Mouse (Mus musculus): ENCODE measurements around the gene Bcas3. TPM values are rescaled to one million over a fixed set of nuclear protein-coding genes. Genes with fewer than 3 reads are reported as not detected.

Bcas3 gene
- total RNA-seq, 2 experiments from 2014 or later, result 45.0 to 48.8 TPM

DNA sequence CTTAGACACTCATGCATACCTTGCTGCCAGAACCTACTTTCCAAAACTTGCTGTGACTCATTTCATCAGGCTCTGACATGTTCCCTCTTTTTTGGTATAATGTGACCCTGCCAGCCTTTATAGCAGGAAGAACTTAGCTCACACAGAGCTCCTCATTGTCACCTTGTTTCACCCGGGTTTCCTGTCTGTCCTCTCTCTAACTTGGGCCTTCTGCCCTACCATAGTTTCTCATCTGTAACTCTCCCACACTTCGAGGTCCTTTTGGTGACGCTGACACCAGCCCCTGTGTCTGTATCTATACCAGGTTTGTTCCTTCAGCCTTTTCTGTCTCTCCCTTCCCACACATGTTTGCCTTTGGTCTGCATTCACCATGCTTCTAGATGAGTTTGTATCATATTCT, 295.9 kb downstream of the Bcas3 start:
- no peak for DNase-seq (ENCODE audit: low spot score in 2 of 2)

DNA sequence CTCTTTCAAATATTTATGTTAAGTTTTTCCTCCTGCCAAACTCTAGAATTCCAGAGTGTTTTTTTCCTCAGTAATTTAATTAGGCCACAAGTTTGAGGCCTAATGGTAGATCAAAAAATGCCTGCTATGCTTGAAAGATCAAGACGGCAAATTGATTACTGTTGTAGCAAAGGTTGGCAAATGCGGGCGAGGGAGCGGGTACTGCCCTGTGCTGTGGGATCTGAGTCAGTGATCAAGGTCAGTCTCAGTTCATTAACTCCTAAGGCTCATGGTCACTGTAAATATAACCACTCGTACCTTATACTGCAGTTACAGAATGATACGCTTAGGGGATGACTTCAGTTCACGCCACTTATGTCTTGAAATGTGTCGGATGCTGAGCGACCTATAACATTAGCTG, 296.4 kb downstream of the Bcas3 start:
- DNase-seq (ENCODE audit: low spot score in 2 of 2), result no peak

DNA sequence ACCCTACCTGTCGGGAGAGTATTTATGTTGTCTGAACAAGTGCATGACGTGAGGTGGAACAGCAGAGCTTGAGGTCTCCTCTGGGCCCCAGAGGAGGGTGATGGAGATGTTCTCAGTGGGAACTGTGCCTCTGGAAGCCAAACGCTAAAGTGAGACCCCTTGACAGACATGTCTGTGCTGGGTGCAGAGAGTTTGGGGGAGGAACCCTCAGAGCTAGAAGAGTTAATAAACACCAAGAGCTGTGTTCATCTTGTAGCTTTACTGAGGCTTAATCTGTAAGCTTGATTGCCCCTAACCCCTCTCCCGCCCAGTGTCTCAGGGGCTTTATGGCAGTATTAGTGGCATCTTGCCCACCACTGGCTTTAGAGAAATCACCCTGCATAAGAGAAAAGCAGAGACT, 304.5 kb downstream of the Bcas3 start:
- DNase-seq (ENCODE audit: low spot score in 2 of 2), result no peak

DNA sequence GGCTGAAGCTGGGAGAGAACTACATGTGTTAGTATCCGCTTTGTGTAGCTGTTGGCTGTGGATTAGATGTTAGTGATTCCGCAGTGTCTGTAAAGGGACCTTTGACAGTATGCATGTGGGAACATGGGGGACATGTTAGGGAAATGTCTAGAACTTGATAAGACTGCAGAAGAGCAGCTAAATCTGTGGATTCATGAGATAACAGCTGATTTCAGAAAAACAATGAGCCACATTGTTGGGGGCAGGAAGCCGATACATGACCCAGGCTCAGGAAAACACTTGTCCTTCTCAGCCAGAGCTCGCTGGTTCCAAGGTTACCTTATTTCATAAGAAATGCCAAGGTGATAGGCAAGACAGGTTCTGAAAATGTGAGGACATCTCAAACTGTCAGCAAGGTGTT, 307.3 kb downstream of the Bcas3 start:
- no peak for DNase-seq (ENCODE audit: low spot score in 2 of 2)

DNA sequence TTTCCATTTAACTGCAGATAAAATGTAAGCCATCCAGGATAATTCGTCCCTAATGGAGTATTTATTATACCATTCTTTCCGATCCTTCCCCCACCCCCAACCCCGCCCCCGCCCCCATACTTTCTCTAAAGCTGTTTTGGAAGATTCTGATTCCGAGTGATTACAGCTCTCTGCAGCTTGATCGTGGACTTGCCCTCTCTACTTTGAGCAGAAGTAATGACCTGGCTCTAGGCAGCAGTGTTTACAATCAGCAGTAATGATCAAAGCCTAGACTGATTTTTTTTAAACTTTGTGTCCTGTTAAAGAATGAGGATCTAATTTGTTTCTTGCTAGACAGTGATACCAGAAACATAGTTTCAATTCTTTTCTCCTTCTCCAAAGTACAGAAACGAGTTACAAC, 314.2 kb downstream of the Bcas3 start:
- no peak for DNase-seq (ENCODE audit: low spot score in 2 of 2)

DNA sequence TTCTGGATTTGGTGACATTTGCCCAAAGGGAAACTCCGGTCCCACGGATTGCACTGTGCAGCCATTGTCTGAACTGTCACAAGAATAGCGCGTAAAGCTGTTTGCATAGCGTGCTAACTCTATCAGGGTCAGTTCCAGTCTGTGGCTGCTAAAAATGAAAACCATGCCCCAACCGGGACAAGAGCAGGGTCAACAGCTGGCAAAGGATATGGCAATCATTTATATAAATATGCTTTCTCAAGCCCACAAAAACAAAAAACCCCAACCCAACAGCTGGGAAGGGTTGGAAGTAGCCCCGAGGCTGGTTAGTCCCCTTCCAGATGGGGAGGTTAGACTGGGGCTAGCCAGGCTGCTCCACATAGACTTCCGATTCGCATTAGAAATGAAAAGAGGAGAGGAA, 314.8 kb downstream of the Bcas3 start:
- DNase-seq (ENCODE audit: low spot score in 2 of 2), result no peak

DNA sequence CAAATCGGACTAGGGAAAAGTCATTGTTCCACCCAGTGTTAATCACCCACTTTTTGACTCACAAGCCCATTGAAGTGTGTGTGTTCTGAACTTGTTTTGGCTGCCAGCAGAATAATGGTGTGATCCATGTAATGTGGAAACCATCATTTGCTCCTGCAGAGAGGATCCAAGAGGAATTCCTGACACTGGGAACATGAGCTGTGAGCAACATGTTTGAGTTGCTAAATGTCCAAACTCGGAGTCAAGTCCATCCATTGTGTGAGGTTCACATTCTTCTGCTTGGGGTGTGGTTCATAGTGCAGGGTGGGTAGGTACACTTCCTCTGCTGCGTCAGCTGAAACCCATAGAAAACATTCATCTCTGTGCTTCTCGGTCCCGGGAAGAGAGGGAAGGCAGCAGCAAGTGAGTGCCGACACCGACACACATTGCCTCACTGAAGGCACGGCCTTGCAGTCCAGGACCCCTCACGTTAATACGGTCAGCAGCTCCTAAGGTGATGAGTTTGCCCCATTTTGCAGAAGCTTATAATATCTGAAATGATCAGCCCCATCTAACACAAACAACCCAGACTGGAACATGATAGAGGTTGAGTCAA, 320.0 kb downstream of the Bcas3 start:
- DNase-seq (ENCODE audit: low spot score in 2 of 2), result no peak

DNA sequence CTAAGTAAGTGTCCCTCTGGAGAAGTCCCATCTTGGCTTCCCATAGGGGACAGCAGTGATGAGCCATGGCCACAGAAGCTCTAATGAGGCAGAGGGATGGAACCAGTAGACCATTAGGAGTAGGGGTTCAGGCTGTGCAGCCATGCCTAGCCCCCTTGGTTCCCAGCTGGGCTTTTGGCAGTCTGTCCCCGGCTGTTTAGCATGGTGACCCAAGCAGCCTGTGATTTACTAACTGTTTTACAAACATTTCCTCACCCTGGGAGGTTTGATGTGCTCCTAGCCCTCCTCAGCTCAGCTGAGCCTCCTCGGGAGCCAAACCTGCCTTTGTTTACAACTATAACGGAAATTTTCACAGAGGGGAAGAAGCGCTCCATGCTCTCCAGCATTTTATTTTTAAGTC, 322.3 kb downstream of the Bcas3 start:
- DNase-seq (ENCODE audit: low spot score in 2 of 2), result no peak

DNA sequence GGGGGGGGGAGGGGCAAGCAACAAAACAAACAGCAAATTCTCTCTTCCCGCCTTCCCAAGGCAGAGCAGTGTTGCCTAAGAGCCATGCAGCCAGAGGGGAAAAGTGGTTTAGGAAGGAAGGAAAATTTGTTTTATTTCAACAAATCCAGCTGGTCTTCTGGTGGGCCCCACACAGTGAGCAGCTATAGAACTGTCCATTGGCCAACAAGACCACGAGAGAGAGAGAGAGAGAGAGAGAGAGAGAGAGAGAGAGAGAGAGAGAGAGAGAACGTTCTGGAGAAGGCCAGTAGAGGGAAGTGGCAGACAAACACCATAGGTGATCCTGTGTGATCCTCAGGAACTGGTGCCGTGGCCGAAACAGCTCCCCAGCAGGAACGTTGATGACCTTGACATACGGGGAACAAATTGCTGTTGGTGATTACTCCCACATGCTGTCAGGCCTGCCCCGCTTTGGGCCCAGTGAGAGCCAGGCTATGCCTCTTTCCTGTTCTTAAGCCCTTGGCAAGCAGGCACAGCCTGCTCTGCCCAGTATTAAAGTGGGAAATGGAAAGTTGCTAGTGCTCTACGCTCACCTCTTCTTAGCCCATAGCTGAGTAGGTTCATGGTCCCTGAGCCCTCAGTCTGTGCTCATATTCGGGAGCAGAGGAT, 323.5 kb downstream of the Bcas3 start:
- DNase-seq (ENCODE audit: low spot score in 2 of 2), result no peak

DNA sequence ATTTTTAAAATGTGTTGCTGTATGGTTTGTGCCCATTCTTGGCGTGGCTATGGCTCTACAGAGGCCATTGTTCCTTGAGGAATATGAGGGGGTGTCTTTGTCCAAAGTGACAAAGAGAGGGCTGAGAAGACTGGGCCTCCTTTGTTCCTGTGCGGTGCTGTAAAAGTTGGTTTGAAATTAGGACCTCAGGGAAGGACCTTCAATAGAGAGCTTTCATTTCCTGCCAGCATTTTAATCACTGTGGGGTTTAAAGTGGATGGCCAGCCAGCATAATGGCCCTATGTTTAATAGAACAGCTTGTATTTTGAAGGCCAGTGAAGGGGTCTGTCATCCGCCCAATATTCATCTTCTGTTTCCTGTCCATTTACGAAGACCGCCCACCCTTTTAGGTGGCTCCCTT, 325.7 kb downstream of the Bcas3 start:
- DNase-seq (ENCODE audit: low spot score in 2 of 2), result no peak

DNA sequence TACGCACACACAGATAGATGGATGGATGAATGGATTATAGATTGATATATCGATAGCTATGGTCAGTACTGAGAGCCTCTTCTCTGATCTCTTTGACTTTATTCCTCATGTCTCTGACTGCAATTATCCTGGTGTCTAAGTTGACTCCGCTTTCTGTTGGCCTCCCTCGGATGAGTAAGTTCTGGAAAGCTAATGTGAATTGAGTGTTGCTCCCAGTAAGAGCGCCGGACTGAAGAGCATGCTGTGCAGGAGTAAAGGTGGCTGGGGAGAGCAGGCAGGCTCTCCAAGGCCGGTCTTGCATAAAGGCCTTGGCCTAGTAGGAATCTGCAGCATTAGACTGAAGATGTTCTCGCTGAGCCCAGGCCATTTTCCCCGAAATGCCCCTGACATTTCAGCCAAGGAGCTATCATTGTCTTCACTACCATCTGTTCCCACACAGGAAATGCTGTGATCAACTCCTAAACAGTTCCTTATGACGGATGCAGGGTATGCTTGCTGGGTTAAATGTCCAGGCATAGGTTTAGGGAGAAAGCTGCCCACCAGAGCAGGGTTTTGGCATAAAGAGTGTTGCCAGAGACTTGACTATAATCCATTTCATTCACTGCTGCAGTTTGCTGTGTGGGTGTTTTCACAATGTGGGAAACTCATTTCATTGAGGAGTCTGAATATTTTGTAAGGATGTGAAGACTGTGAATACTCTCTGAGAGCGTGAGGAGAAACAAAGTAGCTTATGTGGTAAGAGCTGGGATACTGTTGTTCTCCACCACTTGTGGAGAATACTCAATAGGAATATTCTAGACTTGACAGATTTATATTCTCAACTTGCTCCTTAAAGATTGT, 328.8 kb downstream of the Bcas3 start:
- no peak for DNase-seq (ENCODE audit: low spot score in 2 of 2)

DNA sequence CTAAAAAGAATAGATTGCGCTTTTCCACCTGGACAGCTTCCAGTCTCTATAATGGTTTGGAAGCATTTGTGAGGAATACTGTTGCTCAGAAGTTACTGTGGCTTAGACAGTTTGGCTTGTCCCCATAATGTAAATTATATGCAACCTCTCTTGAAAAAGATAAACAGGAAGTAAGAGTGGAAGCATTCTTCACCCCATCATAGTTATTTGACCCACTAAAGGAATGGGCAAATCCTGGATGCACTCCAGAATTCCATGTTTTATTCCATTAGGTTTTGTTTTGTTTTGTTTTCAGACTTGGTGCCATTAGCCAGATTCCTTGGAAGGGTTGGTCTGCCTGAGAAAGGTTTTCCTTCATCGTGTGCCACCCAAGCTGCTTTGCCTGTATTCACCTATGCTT, 332.0 kb downstream of the Bcas3 start:
- DNase-seq (ENCODE audit: low spot score in 2 of 2), result no peak

DNA sequence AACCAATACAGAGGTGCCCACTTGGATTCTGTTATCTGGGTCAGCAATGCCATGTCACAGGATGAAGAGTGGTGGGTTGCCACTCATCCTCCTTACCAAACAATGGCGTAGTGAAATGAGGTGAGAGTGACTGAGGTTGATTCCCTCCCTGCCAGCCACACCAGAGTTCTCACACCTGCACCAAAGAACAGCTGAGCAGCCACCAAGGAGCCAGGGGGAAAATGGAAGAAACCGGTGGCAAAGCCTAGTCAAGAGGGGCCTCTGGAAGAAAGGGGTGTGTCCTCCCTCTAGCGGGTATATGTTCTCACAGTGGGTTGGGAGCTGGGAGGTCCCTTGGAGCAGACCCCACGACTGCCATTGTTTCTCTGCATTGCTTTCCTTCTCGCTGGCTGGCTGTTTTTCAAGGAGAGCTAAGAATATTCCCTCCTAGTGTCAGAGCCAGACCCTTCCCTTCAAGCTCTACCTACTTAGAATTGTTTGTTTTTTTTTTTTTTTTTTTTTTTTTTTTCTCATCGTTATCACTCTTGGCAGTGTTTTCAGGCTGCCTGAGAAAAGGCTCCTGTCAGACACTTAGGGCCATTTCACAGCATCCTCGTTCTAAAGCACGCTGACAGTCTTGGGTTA, 335.0 kb downstream of the Bcas3 start:
- no peak for DNase-seq (ENCODE audit: low spot score in 2 of 2)

DNA sequence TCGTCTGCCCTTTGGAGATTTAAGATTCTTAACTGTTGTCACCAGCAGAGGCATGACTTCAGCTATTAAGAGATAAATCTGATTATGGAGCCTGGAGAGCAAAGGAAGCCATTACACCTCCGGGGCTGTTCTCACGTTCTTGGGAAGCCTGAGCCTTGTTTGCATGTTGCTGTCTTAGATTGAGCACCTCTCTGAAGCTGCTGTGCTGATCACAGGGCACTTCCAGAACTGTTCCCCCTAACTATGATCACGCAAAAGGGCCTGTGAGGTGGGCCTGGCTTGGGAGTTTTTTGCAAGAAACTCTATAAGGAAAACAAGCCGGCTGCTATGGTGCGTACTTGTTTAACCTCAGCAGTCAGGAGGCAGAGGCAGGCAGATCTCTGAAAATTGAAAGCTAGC, 335.5 kb downstream of the Bcas3 start:
- no peak for DNase-seq (ENCODE audit: low spot score in 2 of 2)

DNA sequence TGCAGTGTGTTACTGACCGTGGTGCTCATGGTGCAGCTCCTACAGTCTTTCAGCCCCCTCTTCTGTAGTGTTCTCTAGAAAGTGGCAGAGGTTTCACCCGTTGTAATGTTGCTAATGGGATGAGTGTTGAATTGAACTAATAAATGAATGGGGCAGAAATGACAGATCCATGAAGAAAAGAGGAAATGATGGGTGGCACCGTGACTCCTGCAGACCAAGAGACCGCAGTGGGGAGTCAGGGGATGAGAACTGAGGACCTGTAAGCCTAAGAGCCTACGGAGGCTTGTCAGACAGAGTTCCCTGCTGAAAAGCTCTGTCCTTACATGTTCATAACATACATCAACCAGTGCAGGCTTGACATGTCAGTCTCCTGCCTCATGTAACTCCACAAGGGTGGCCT, 336.3 kb downstream of the Bcas3 start:
- DNase-seq (ENCODE audit: low spot score in 2 of 2), result no peak

DNA sequence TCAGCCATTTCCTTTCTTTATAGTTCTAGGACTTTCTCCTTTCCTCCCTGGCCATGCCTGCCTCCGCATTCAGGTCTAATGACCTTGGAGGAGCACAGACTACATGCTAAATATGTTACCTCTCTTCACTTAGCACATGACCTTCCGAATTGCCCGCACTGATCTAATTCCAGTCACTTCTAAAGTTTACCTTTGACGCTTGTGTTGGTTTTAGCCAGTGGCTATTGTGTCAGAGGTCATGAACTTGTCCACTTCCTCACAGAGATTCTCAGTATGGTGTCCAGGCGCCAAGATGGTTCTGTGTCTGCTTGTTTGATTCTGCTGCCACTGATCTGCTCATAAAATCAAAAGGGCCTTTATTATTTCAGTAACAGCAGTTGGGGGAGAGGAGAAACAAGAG, 338.3 kb downstream of the Bcas3 start:
- DNase-seq (ENCODE audit: low spot score in 2 of 2), result no peak

DNA sequence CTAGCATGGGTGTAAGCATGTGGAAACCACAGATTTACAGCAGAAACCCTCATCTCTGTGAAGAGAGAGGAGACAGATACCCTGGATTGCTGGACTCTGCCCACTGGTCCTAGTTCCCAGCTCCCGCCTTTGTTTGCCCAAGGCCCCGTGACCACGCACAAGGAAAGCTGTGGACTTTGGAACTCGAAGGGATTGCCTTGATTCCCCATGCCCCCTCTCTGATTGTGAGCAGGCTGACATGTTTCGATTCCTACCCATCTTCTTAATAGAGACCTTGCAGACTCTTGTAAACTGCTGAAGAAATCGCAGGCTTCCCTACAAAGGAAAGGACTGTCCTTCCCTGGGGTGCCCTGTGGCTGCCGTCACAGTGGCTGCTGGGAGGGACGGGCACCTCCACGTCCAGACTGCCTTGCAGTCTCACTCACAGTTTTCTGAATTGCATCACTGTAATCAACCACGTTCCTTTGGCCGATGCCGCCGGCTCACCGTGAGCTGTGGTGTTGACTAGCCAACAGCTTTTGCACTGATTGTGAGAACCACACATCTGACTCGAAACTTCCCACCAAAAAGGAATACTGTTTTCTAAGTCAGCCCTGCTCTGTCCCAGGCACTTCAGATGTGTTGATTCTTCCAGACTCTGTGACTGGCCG, 342.8 kb downstream of the Bcas3 start:
- no peak for DNase-seq (ENCODE audit: low spot score in 2 of 2)

DNA sequence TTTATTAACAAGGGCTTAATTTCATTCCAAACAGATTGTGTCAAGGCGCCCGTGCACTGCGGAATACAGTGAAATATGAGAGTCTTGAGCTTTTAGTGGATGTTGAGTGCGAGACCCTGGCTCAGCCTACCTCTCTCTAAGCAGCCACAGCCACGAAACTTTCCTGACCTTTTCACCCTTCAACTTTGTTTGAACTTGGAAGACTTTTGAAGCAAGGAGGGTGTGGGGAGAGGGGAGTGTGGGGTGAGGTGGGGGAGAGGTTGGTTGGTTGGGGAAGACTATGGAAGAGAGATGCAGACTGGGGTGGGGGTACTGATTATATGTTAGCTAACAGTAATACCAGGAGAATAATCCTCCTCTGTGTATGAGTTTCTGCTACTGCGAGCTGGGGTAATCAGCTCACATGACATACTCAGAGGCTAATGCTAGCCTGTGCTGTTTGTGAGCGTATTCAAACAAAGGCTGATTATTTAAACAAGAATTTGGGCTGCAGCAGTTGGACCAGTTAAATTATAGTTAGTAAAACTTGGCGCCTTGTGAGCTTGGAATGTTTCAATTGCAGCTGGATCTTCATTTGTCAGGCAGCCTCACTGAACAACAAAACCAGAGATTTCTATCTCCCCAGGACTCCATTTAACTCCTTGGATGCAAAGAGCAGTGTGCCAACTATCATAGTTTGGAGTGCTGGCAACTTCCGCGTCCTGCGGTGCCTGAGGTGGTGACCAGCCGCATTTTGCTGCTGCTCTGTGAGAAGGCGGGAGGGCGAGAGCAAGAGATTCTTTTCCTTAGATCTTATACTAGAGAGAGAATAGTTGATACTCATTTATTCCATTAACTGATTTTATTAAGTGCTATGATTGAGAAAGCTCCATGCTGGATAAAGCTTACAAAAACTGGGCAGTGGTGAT, 343.8 kb downstream of the Bcas3 start:
- no peak for DNase-seq (ENCODE audit: low spot score in 2 of 2)

DNA sequence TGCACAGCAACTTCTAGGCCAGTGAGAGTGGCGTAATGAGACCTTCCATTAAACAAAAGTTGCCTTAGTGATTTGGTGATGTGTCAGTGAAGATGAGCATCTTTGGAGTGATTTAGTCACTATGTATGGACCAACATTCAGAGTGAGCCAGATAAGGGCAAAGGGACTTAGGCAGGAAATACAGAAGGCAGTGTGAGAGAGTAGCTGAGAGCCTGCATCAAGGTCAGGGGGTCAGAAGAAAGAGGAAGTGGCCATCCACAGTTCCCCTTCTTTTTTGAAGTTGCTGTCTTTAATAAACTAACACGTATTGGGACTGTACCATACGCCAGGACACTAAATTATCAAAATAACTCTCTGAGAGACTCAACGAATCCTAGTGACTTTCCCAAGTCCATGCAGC, 344.5 kb downstream of the Bcas3 start:
- DNase-seq (ENCODE audit: low spot score in 2 of 2), result no peak

DNA sequence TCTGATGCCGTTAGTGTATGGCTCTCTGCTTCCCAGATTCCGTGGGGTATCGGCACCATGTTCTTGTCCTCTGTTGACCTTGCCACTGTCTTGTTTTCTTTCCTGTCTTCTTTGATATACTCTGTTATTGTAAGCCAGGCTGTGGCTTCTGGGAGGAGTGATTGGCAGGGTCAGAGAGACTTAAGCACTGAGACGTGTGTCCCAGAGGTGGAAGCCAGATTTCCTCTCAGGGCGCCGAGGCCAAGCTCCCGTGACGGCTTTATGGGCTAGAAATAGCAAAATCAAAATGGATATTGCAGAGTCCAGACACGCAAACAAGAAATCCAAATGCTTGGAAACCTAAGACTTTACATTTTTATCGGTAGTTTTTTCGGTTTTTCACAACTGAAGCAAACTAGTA, 345.3 kb downstream of the Bcas3 start:
- no peak for DNase-seq (ENCODE audit: low spot score in 2 of 2)

Data from layer of hippocampus, postnatal 10 days (tissue).